Mouse (Mus musculus) brain, embryonic 18.5 days (tissue): ENCODE results near the gene Luzp2.

Source experiments
- DNase-seq: peaks from one replicate; pipeline ENCODE4 v3.0.0-alpha.2; 2012; ENCODE audit warnings: low read depth, low spot score

Gene Luzp2

GRCm38 (mm10) chr7:54835372-54835851, at the start of gene Luzp2:
TSS of gene Luzp2 (plus strand) at chr7:54835498.
- peak; percentile 30 for DNase-seq

DNA sequence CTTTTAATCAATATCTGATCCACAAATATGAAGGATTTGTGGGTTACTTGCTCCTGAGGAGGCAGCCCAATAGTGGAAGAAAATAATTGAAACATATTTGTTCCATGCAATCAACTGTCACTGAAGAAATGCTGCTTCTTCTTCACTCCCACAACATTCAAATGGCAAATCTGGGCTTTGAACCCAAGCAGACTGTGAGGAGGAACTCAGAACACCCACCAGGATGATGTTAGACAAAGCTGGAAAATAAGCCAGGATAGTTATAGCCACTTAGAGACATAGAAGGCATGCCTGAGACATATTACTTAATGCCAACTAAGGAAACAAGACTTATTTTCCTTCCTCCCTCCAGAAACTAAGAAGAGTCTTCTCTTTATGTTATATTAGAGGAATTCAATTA, 47.8 kb upstream of the Luzp2 start:
- DNase-seq, result no peak

- no peak for DNase-seq
These were observed 16.7 kb upstream of the Luzp2 start for GRCm38 (mm10) chr7:54818606-54819005.

DNA sequence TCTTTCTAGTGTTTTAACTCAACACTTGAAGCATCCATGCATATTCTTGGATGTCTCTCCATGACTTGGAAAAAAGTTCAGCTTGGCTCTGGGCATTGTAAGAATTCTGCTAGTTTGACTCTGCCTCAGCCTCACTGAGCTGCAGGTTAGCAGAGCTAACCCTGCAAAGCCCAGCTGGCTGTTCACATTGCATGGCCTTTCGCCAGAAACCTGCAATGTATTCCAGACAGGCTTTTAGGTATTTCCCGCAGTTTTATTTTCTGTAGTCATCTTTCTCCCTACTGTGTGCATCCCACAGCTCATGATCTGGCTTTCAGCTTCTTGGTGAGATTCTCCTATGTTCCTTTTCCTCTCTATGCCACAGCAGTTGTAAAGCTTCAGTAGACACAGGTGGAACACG, 6.5 kb upstream of the Luzp2 start:
- DNase-seq, result no peak

GRCm38 (mm10) chr7:54835911-54836352, 634 bp downstream of the Luzp2 start:
- peak; percentile 20 for DNase-seq

GRCm38 (mm10) chr7:54836437-54836836, 1.1 kb downstream of the Luzp2 start:
- peak; percentile 10 for DNase-seq

GRCm38 (mm10) chr7:54842807-54843335, 7.6 kb downstream of the Luzp2 start:
- no peak for DNase-seq

- DNase-seq, result no peak
These were observed 10.8 kb downstream of the Luzp2 start for GRCm38 (mm10) chr7:54845875-54846691.

- DNase-seq, result no peak
These were observed 11.4 kb downstream of the Luzp2 start for GRCm38 (mm10) chr7:54846692-54847020.

GRCm38 (mm10) chr7:54852860-54853259, 17.6 kb downstream of the Luzp2 start:
- no peak for DNase-seq

GRCm38 (mm10) chr7:54861230-54861856, 26.0 kb downstream of the Luzp2 start:
- DNase-seq, result no peak

DNA sequence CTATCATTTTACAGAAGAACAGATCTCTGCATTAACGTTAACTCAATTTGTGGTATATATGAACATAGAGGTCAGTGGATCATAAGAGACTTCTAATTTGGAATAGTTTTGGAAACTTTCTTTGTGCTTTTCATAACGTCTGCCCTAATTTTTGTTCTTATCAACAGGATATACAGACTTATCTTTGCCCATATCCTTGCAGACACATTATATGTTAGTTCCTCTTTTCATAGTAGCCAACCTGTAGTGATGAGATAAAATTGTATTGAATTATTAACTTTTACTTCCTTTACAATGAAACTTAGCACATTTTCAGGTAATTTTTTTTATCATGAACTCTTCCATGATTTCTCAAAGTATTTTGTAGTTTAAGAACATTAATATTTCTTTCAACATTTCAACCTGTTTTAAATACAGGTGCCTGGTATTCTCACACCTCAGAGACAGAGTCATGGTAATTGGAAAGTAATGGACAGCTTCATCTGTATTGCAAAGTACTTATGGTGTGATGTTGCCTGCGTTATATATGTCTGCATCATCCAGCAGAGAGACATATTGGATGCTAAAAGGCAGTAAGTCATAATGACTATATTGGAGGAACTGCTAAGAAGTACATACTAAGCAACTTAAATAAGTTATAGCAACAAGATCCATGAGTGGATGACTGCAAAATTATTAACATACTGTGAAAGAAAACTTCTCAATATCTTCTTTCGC, 43.8 kb downstream of the Luzp2 start:
- DNase-seq, result no peak

DNA sequence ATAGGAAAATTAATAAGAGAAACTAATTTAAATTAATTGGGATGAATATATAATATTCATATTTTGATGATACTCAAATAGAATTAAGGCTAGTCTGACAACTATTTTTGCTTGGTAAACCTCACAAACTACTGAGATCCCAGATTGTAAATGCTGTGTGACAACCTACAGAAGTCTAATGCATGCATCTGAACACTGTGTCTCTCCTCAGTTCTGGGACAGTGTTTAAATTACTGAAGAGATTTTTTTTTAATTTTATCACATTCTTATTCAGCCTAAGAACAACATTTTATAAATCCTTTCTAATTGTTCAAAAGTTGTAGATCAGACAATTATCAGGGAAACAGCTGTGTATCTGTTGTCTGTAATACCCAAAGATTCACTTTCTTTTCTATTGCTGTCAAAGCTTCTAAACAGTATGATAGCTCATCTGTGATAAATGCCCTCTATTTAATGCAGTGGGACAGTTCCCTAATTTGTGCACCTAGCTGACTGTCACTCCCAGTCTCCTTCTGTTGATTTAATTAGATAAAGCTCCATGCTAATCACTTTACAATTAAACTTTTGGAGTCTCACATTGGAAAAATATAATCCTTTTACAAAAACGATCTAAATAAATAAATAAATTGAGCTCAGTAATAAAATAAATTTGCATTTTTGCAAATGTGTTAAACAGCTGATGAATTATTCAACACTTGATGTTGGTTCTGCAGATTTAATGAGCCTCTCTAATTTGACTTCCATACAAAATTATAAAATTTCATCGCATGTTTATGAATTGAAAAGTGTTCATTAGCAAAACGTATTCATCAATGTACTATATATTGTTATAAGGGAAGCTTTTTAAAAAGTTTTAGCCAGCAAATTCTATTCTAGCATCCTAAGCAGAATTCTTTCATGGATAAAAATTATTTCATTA, 58.7 kb downstream of the Luzp2 start:
- DNase-seq, result no peak

DNA sequence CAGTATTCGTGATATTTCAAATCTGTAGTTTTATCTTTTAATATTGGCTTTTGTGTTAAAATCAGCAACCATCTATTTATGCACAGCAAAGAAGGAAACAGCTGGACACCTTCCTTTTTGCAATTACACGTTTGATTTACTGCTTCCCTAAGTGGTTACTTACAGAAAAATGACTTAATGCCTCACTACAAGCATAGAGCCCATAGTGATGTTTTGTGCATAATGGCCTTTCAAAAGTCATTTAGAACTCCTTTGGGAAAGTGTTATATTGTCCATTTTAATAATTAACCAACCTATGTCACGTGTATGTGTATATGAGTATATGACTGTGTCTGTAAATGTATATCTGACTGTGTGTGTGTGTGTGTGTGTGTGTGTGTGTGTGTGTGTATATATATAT, 63.3 kb downstream of the Luzp2 start:
- no peak for DNase-seq

DNA sequence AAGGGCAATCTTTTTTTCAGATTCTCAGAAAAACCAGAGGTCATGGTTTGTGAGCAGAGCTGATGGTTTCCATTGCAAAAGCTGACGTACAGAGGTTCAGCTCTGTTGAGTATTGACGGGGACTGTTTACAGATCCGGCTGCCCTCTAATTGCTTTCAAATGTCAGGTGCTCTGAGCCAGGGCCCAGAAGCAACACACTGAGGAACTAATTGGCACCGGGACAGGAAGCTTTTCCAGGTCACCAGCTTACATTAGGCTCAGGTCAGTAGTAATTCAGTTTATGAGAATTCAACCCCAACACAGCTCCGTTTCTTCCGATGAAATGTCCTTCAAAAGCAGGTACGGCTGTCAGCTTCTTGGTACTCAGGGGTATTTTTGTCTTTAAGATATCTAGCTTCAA, 74.7 kb downstream of the Luzp2 start:
- no peak for DNase-seq

DNA sequence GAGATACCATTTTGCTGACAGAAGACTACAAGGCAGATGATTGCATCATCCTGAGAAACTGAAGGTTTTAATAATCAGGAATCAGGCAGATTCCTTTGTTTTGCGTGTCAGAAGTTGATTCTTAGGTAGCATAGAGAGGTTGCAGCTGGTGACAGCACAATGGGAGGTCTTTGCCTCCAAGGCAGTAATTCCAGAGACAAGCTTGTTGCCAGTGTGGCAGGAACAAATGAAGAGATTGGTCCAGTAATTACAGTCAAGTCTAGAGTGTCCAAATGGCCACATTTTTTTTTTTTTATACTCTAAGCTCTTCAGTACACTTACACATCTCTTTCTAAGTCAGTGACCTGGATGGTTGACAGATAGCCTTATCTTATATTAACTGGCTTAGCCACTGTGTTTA, 78.7 kb downstream of the Luzp2 start:
- no peak for DNase-seq

DNA sequence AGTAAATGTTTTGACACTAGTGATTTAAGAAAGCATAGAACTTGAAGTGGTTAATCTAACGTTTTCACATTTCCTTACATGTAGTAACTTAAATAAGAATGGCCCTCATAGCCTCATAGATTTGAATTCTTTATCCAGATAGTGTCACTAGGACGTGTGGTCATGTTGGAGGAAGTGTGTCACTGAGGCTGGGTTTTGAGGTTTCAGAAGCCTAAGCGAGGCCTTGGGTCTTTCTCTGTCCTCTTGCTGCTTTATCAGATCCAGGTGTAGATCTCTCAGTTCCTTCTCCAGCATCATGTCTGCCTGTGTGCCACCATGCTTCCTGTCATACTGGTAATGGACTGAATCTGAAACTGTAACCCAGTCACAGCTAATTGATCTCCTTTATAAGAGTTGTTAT, 86.7 kb downstream of the Luzp2 start:
- DNase-seq, result no peak

DNA sequence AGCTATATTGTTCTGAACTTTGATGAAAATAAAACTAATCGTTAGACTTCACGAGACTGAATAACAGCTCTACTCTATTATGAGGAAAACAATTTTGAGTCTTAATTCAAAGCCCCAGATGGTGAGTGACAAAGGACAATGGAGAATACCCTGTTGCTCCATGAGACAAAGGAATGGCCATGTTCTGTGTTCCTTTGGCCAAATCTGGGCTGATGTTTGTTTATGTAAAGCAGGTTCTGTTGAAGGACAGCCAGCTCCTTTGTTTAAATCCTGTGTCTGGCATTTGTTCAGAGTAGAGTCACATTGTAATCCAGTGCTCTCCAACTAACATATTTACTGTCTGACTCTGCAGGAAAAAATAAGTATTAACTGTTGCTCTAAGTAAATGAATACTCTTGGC, 121.5 kb downstream of the Luzp2 start:
- DNase-seq, result no peak

- DNase-seq, result no peak
These were observed 127.4 kb downstream of the Luzp2 start for GRCm38 (mm10) chr7:54962678-54963077.

GRCm38 (mm10) chr7:54977372-54977771, 142.1 kb downstream of the Luzp2 start:
- DNase-seq, result no peak

DNA sequence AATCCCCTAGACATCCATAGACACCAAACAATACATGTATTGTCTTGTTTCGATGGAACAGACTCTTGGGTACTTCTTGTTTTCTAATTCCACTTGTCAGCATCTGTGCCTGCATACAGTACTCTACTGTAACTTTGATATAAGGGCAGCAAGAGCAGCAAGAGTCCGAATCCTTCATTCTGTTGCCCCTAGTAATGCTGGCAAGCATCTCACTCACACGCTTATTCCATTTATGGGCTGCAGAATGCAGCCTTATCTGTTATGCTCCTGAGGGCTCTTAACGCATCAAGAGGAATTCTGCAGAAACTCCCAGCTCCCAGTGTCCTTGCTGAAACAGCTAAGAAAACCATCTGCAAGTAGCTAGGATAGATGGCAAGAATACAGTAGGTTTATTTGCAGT, 145.3 kb downstream of the Luzp2 start:
- DNase-seq, result no peak
